Mouse (Mus musculus) ovary, postnatal 14 days (tissue): ENCODE measurements around the gene Ccdc134.

Source experiments
- DNase-seq: peaks from one replicate; pipeline ENCODE4 v3.0.0; 2022; ENCODE audit warnings: low spot score

Gene Ccdc134

DNA sequence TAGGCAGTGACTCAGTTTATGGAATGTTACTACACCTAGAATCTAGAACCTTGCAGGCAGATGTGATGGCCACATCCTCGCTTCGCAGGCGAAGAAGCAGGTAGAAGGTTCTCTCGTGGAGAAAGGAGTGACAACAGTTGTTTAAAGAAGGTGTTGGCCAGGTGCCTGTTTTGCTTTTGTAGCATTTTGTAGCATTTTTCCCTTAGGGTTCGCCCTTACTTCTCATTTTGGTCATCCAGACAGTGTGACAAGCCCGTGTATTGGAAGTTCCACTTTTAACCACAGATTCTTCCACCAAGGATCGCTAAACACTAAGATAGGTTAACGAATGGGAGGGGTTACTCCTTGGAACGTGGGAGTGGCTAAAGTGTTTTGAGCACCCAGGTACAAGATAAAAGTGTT lies 20.8 kb downstream of the Ccdc134 start:
- no peak for DNase-seq

DNA sequence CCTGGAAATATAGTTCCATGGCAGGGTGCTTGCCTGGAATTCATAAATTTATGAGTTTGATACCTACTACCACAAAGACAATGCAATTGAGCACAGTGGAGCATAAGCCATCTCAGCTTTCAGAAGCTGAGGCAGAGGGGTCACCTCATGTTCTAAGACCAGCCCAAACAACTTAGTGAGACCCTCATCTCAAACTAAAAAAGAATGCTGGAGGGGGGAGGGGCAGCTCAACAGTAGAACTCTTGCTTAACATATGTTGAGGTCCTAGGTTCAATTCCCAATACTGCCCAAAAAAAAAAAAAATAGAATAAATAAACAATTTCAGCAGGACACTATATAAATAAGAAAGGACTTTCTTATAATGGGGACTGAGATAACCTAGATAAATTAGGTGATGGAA lies 22.3 kb downstream of the Ccdc134 start:
- DNase-seq, result no peak

DNA sequence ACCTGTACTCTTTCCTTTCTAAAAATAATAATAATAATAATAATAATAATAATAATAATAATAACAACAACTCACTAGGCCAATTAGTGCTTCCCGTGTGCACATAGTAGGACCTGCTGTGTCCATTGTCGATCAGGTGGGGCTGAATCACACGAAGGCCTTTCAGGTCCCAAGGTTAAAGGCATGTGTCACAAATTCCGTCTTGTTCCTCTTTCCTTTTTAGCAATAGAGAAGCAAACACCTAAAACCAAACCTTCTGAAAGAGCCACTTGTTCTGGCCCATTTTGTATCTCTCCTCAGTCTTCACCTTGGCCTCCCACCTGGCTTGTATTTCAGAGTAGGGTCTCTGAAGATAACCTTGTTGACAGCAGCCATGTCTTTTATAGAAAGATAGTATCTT lies 23.5 kb downstream of the Ccdc134 start:
- DNase-seq, result no peak

DNA sequence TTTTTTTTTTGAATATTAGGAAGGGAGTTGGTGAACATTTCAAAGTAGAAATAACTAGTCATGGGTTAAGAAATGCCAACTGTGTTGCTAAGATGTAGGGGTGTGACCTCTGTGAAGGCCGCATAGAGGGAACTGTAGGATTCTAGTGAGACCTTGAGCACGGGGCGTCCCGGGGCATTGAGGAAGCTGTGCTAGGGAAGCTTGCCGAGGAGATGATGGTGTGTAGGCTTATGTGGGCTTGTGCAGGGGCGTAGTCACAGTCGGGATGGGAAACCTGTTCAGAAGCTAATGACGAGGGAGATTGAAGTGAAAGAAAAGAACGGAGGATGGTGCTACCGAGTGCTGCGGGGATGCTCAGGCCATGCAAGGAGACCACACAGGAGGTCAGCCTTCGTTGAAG lies 24.3 kb downstream of the Ccdc134 start:
- DNase-seq, result no peak

DNA sequence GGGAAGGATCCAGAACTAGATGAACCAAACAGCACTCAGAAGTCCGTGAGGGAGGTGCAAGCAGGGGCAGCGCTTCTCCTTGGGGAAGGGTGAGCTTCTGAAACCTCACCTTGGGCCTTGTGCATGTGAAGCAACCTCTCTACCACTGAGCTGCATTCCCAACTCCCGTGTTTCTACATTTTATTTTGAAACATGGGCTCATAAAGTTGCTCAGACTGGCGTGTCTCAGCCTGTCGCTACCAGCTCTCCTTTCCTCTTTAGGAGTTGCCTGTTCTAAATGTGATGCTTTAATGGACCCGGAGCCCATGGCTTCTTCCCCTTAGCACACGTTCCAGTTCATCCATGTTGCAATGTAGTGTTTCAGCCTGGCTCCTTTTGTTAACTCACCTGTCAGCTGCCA lies 24.7 kb downstream of the Ccdc134 start:
- no peak for DNase-seq

DNA sequence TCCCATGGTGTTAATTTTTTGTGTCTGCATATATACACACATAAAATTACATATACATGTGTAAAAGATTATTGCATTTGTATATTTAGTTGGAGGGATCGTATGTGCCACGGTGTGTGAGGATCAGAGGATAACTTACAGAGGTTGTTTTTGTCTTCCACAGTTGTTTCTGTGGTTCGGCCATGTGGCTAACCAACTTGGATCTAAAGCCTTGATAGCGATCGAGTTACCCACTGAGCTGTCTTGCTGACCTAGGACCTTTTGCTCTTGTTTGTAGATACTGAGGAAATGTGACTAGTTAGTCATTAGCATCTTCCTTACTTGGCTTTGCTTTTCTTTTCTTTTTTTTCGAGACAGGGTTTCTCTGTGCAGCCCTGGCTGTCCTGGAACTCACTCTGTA lies 28.6 kb downstream of the Ccdc134 start:
- no peak for DNase-seq

DNA sequence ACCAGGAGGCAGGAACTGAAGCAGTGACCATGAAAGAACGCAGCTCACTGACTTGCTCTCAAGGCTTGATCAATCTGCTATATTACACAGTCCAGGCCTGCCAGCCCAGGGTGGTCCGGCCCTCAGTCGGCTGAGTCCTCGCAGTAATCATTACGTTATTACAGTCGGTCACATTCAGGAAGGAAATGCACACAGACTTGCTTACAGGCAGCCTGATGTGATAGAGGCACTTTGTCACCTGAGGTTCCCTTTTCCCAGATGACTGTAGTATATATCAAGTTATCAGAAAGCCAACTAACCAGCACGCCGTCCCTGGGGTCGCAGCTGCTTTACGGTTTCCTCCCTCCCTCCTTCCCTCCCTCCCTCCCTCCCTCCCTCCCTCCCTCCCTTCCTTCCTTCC lies 29.2 kb downstream of the Ccdc134 start:
- no peak for DNase-seq

DNA sequence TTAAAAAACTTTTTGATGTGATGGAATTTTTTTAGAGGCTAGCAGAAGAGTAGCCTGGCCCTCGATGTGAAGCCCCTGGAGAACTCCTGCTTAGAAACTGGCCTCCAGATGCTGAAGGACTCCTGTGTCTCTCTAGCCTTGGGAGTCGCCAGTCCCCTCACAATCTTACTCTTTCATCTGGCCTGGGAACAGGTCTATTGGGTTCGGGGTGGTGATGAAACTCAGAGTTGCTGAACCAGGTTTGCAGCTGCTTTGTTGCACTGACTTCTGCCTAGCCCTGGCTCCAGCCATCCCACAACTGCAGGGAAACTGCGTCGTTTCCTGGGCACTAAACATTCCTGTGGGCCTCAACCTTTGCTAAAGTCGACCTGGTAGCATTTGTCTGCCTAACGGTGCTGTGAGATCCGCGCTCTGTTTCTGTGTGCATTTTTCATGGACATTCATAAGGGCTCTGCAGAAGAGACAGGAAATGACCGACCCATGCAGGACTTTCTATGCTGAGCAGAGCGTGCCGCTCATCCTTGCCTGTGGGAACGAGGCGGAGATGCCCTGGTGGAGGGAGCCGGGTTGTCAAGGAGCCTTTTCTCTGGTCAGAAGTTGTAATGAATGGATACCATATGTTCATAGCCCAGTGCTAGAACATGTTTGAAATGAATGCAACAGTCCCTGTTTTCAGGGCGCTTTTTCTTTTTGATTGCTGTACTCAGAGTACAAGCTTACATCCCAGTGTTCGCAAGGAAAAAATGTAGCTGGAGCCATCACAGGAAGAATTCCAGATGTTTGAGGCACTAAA lies 30.7 kb downstream of the Ccdc134 start:
- DNase-seq, result no peak

DNA sequence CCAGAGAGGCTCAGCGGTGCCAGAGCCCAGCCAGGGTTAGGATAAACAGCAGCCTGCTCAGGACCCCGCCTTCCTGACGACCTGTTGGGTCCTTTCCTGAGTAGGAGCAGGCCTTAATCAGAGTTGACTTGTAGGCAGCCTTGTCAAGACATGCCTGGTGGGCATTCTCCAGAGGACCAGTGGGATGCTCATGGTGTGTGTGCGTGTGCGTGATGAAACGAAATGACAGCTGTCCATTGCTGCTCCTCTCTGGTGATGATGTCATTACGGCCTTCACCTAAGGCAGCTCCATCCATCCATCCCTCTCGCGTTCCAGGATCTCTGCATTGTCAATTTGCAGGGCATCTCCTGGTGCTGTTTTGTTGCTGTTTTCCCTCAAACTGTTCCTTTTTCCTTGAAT lies 31.7 kb downstream of the Ccdc134 start:
- no peak for DNase-seq

DNA sequence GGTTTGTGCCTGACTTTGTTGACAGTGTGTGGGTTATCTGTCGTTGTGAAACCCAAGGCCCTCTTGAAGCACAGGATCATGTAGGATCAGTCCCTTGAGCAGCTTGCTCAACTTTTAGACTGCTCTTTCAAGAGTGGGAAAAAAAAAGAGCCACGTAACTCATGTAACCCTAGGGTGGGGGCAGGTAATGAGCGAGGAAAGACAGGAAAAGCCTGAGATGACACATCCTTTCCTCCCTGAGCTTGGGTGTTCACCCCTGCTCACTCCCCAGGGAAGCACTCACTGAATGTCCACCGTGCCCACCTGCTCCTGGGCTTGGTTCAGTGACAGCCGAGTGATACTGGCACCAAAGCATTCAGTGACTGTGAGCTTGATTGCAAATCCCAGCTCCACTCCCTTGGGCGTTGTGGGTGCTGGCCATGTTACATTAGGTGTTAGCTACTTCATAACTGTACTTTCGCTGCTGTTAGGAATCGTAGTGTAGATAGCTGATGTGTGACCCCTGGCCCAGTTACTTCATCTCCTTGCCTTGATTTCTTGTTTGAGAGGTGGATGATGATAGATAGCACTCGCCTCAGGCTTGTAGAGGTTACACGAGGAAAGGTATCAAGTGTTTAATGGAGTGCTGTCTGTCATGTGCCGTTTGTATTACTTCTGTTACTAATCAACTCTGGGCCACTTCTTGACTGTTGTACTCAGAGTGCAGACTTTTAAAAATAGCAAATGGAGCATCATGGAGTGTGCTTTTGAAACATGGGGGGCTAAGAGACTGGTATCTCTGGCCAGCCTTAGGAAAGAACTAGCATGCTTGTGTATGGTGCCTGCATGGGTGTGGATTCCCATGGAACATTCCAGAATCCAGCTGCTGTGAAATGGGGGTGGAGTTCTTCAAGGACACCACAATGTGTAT lies 33.3 kb downstream of the Ccdc134 start:
- no peak for DNase-seq

DNA sequence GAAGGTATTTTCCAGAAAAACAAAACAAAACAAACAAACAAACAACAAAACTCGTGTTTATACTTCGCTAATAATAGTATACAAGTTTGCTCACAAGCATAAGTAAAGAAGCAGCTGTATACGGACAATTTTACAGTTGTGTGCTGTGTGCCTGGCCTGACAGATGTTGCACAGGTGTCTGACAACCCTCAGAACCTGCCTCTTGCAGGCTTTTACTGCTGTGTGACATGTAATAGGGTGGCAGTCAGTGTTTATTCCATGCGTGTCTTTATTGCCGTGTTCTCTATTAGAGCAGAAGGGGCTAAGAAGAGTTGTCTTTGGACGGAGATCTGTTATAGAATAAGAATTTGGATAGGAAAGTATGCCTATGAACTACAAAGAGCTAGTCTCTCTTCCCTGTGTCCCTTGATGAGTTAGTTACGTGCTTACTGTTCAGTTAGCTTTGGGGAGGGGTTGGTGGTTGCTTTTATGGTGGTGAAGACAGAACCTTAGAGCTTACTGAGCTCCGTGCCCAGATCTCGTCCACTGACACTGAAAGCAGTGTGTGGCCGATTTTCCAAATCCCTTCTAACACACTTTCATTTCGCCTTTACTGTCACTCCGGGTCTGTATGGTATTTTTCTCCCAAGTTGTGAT lies 34.4 kb downstream of the Ccdc134 start:
- no peak for DNase-seq

DNA sequence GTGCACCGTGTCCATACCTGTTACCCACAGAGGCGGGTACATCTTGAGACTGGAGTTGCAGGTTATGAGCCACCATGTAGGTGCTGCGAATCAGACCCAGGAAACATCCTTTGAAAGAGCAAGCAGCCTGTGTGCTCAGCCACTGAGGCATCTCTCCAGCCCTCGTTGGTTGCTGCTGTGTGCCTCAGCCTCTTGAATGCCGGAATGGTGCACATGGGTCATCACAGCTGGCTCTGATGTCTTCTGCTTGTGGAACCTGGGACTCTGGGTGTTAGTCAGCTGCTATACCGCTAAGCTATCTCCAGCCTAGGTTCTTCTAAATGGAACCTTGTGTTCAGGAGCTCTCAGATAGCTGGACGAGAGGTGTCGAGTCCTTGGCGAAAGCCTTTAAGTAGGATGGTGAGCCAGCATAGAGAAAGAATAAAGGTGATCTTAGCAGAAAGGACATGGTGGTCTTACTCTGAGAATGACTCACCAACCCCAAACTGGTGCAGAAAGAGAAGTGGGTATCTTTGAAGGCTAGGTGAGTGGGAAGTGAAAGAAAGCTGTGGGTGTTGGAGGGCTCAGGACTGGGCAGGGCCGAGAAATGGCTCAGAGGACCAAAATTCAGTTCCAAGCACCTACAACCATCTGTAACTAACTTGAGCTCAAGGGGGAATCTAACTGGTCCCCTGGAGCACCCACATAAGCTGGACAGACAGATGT lies 35.8 kb downstream of the Ccdc134 start:
- DNase-seq, result no peak

DNA sequence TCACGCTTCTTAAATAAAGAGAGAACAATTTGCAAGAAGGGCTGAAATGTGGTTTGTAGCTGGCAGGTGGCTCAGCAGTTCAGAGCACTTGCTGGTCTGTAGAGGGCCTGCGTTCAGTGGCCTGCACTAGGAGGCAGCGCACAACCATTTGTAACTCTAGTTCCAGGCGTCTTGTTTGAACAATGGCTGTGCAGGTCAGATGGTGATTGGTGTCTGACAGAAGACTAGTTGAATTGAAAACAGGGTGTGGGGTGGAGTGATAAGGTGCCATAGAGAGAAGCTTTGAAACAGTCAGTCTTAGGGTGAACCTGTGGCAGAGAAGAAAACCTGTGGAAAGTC lies 36.3 kb downstream of the Ccdc134 start:
- DNase-seq, result no peak

DNA sequence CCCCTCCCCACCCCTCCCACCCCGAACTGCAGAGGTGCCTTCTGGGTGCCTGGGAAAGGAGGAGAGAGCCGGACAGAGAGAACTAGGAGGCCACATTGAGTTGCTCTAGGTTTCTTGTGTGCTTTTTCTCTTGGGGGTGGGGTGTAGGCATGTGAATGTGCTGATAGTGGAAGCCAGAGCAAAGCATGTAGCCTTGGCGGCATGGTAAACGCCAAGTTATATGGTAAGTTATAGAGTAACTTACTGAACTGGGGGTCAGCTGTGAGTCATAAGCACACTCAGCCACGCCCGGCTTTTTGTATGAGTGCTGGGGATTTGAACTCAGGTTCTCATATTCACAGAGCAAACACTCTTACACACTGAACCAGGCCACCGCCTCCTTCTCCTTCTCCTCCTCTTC lies 36.8 kb downstream of the Ccdc134 start:
- no peak for DNase-seq

DNA sequence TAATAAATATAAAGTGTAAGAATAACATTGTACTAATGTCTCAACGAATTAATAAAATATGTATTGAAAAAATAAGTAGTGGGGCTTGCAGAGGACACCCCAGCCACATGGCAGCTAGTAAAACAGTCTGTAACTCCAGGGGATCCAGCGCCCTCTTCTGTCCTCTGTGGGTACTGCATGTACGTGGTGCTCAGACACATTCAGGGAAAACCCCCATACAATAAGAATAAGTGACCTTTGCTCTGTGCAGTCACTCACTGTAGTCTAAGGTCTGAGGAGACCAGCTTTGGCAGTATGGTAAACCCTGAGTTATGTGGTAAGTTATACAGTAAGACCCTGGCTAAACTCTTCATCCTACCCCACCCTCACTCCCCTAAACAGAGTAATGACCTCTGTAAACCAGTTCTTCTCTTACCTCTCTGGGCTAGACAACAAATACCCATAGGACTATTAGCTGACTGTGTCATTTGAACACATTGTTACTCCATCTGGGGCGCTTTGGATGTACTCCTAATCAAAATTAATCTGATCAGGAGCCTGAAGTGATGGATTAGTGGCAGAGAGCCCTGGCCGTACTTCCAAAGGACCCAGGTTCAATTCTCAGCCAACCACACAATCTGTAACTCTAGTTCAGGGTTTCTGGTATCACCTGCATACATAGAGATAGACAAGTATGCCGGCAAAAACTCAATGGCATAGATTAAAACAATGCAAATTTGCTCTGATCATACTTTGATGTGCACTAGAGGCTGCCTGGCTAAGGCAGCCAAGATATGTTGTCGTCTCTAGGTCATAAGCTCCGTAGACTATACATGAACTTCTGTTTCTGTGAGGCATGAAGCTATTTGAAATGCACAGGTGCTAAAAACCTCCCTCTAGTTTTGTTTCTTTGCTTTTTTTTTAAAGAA lies 37.9 kb downstream of the Ccdc134 start:
- peak; percentile 85 for DNase-seq

DNA sequence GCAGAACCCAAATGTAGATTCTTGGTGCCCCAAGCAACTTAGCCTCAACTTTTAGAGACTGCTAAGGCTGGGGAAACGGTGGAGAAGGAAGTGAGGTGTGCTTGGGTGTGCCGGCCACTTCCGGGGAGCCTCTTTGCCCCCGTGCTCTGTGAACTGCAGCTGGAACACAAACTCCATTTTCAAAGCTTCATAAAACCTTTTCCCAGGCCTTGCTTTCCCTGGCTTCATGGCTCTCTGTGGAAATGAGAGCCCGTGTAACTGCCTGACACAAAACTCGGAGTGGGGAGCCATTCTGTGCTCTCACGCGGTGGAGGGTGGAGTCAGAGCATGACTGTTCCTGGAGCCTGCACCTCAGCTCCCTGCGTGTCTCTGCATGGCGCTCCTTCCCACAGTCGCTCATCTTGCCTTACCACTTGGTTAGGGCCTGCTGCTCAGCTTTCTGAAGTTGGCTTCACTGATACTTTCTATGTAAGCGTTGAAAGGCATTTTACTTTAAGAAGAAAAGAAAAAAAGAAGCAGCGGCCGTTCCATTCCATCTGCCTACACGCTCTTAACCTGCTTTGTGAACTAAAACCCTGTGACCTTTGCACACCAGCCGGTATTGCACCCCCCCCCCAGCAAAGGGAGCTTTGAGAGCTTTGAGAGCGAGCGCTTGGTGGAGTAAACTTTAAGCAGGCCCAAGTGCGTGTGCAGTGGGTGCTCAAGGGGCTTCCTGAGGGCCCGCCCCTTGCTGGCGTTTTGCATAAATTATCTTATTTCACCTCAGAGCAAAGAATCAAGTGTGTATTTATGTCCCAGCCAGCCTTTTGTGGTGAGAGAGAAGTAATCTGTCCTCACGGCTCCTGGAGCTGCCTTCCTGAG lies 38.7 kb downstream of the Ccdc134 start:
- no peak for DNase-seq

DNA sequence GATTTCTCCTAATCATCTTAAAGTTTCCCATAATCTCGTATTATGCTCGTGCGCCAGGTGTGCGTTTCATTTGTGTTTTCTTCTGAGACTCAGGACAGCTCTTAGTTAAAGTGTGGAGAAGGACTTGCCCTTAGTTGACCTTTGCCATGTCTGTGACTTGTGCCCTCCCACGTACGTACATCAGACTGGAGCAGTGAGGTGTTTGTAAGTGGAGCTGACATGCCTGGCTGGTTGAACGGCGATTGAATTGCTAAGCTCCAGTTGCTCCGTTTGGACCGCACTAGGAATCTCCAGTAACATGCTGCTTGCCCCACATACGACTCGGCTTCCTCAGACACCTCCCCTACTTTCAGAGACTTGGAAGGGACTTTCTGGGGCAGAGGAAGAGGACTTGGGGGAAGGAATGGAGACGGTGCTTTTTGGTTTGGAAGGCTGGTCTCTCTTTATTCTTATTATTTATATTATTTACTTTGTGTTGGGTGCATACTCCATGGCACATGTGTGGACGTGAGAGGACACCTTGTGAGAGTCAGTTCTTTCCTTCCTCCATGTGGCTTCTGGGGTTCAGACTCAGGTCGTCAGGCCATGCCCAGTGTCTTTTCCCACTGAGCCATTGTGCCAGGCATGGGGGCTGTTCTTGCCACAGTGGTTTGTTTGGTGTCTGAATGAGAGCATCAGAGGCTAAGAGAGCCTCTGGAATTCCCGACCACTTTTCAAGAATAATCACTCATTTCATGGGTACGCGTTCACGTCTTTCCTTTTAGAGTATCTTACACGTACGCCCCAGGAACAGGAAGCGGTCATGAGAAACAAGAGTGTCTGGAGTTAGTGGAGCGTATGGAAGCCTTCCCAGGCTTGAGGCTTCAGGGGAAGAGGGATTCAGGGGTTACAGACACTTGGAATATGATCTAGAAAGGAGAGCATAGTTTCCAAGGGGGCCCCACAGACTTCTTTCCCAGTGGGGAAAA lies 39.8 kb downstream of the Ccdc134 start:
- no peak for DNase-seq

DNA sequence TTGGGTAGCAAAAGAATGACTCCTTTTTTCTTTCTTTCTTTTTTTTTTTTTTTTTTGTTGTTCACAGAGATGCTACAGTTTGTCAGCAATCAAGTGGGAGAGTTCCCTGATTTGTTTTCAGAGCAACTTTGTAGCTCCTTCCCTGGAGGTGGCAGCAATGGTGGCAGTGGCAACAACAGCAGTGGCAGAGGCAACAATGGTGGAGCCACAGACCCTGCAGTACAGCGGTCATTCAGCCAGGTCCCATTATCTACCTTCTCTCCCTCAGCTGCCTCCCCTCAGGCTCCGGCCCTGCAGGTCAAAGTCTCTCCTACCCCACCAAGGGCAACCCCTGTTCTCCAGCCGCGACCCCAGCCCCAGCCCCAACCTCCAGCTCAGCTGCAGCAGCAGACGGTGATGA lies 41.9 kb downstream of the Ccdc134 start:
- DNase-seq, result no peak
